Mouse (Mus musculus): ENCODE data around the gene Xpnpep2. TPM values are rescaled to one million over a fixed set of nuclear protein-coding genes. Genes with fewer than 3 reads are reported as not detected.

Xpnpep2 gene
- polyA plus RNA-seq (2012; ENCODE audit: insufficient read depth, insufficient read length, missing spikeins), result 1.2 and 3.1 TPM in 2 replicates

GRCm38 (mm10) chrX:48108394-48109315 lies at the start of gene Xpnpep2:
Gene Xpnpep2, plus strand, starts transcription at chrX:48108725.
- Histone ChIP-seq H3K4me3 (ENCODE audit: insufficient read depth, low read depth, low read length) (no peak within 1 kb of the TSS), H3K4me1 (ENCODE audit: control insufficient read depth, insufficient read depth, insufficient read length, low read length) (no peaks in the 10 kb centered on the region), H3K27ac (replicated peaks; ENCODE audit: low read depth, low read length) (no peak within 1 kb of the TSS; the same call in 1 of the 2 replicates)

GRCm38 (mm10) chrX:48062481-48062880 lies 46.0 kb upstream of the Xpnpep2 start:
- Histone ChIP-seq H3K4me3 (ENCODE audit: insufficient read depth, low read depth, low read length) (no peak overlapping the region), H3K4me1 (ENCODE audit: control insufficient read depth, insufficient read depth, insufficient read length, low read length) (no peaks in the 10 kb centered on the region), H3K27ac (replicated peaks; ENCODE audit: low read depth, low read length) (no peak overlapping the region)

- no peaks in the 10 kb centered on the region for H3K4me1 ChIP-seq (ENCODE audit: control insufficient read depth, insufficient read depth, insufficient read length, low read length)
- H3K4me3 ChIP-seq (ENCODE audit: insufficient read depth, low read depth, low read length), result no peak overlapping the region
- no peak overlapping the region for H3K27ac ChIP-seq (replicated peaks; ENCODE audit: low read depth, low read length)
Observed at GRCm38 (mm10) chrX:48064166-48064853, 44.2 kb upstream of the Xpnpep2 start.

DNA sequence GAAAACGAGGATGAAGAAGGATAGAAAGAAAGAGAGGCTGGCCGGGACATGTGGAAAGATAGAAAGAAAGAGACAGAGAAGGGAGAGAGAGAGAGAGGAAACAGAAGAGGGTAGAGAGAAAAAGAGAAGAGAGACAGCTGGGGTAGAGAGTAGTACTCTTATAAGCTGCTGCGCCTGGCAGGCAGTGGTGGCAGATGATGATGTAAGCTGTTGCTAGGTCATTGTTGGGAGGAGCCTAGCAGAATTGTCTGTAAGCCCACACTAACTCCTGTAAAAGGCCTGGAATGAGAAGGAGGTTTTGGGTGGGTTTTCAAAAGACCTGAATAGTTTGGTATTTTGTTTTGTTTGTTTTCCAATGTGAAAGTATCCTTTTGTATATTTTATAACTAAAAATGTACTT lies 41.6 kb upstream of the Xpnpep2 start:
- Histone ChIP-seq H3K27ac (replicated peaks; ENCODE audit: low read depth, low read length) (no peak overlapping the region), H3K4me1 (ENCODE audit: control insufficient read depth, insufficient read depth, insufficient read length, low read length) (no peaks in the 10 kb centered on the region), H3K4me3 (ENCODE audit: insufficient read depth, low read depth, low read length) (no peak overlapping the region)

DNA sequence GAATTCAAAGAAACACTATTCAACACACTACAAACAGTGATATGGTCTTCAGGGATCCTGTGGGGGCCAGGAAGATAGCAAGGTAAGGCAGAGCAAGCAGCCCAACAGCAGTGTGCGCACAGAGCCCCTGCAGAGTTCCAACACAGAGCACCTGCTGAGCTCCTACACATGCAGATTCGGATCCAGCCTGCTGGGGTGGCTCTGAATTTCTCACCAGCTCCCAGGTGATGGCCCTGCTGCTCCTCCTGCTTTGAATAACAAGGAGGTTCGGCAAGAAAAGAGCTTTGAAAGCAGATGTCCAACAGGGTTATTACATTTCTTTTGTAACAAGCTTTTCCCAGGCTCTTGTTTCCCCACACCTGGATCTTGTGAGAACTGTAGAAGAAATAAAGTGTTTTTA lies 36.6 kb upstream of the Xpnpep2 start:
- H3K4me3 ChIP-seq (ENCODE audit: insufficient read depth, low read depth, low read length), result no peak overlapping the region
- no peaks in the 10 kb centered on the region for H3K4me1 ChIP-seq (ENCODE audit: control insufficient read depth, insufficient read depth, insufficient read length, low read length)
- H3K27ac ChIP-seq (replicated peaks; ENCODE audit: low read depth, low read length), result no peak overlapping the region

DNA sequence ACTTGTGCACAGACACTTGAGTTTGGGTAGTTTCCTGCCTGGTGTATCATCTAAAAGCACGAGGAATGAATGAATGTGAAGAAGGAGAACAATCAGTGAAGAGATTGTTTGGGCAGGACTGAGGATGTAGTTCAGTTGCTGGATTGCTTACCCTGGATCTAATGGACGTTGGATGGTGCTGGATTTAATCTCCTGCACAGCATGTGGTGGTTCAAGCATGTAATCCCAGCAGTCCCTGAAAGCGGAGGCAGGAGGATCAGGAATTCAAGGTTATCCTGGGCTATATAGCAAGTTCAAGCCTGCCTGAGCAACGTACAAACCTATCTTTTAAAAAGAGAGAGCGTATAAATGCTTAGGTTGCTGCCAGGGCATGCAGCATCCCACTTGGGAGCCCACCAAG lies 36.1 kb upstream of the Xpnpep2 start:
- H3K4me1 ChIP-seq (ENCODE audit: control insufficient read depth, insufficient read depth, insufficient read length, low read length), result no peaks in the 10 kb centered on the region
- no peak overlapping the region for H3K4me3 ChIP-seq (ENCODE audit: insufficient read depth, low read depth, low read length)
- H3K27ac ChIP-seq (replicated peaks; ENCODE audit: low read depth, low read length), result no peak overlapping the region

- no peak overlapping the region for H3K4me3 ChIP-seq (ENCODE audit: insufficient read depth, low read depth, low read length)
- no peak overlapping the region for H3K27ac ChIP-seq (replicated peaks; ENCODE audit: low read depth, low read length)
- H3K4me1 ChIP-seq (ENCODE audit: control insufficient read depth, insufficient read depth, insufficient read length, low read length), result no peaks in the 10 kb centered on the region
Observed at GRCm38 (mm10) chrX:48074691-48075090, 33.8 kb upstream of the Xpnpep2 start.

- no peak overlapping the region for H3K27ac ChIP-seq (replicated peaks; ENCODE audit: low read depth, low read length)
Observed at GRCm38 (mm10) chrX:48076806-48077425, 31.6 kb upstream of the Xpnpep2 start.

DNA sequence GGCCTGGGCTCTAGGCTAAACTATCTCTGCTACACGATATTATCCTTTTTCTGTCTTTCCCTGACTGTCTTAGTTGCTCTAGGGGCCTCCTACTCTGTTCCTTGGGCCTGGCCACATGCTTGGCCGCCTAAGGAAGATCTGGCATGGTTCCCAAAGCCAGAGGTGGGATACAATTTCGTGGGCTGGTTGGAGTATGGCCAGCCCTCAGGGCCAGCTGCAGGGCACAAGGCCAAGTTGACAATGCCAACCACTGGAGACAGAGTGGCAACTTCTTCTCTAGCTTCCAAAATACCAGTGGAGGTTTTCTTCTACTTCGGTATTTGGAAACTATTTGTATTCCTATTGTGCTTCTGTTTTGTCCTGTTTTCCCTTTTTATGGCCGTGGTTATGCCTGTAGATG lies 26.2 kb upstream of the Xpnpep2 start:
- Histone ChIP-seq H3K4me3 (ENCODE audit: insufficient read depth, low read depth, low read length) (no peak overlapping the region), H3K4me1 (ENCODE audit: control insufficient read depth, insufficient read depth, insufficient read length, low read length) (no peaks in the 10 kb centered on the region; the same call in 1 of the 2 replicates), H3K27ac (replicated peaks; ENCODE audit: low read depth, low read length) (no peak overlapping the region)

More at GRCm38 (mm10) chrX:48076806-48077425, 31.6 kb upstream of the Xpnpep2 start:
- no peaks in the 10 kb centered on the region for H3K4me1 ChIP-seq (ENCODE audit: control insufficient read depth, insufficient read depth, insufficient read length, low read length)
- no peak overlapping the region for H3K4me3 ChIP-seq (ENCODE audit: insufficient read depth, low read depth, low read length)

DNA sequence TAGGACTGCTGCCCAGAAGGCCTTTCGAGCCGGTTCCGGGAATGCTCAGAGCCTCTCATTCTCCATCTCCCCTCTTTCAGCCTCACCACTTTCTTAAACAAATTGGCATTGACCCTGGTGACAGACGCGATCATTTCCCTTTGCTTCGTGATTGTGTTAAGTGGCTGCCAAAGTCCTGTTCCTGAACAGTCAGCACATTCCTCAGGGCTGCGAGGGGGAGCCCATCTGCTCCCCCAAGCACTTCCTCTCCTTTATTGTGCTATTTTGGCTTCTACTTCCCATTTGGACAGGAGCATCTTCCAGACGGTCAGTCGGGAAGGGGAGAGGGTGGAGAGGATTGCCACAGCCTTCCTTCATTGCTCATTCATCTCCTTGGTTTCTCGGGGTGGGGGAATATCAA lies 16.4 kb upstream of the Xpnpep2 start:
- no peak overlapping the region for H3K4me3 ChIP-seq (ENCODE audit: insufficient read depth, low read depth, low read length)
- no peaks in the 10 kb centered on the region; the same call in 1 of the 2 replicates for H3K4me1 ChIP-seq (ENCODE audit: control insufficient read depth, insufficient read depth, insufficient read length, low read length)
- peak overlapping the region; percentile 40; the same call in 1 of the 2 replicates for H3K27ac ChIP-seq (replicated peaks; ENCODE audit: low read depth, low read length)

- Histone ChIP-seq H3K4me1 (ENCODE audit: control insufficient read depth, insufficient read depth, insufficient read length, low read length) (no peaks in the 10 kb centered on the region; the same call in 1 of the 2 replicates), H3K4me3 (ENCODE audit: insufficient read depth, low read depth, low read length) (no peak overlapping the region), H3K27ac (replicated peaks; ENCODE audit: low read depth, low read length) (no peak overlapping the region)
Observed at GRCm38 (mm10) chrX:48093555-48093954, 15.0 kb upstream of the Xpnpep2 start.

GRCm38 (mm10) chrX:48094658-48095057 lies 13.9 kb upstream of the Xpnpep2 start:
- Histone ChIP-seq H3K4me3 (ENCODE audit: insufficient read depth, low read depth, low read length) (no peak overlapping the region), H3K27ac (replicated peaks; ENCODE audit: low read depth, low read length) (no peak overlapping the region), H3K4me1 (ENCODE audit: control insufficient read depth, insufficient read depth, insufficient read length, low read length) (no peaks in the 10 kb centered on the region; the same call in 1 of the 2 replicates)

DNA sequence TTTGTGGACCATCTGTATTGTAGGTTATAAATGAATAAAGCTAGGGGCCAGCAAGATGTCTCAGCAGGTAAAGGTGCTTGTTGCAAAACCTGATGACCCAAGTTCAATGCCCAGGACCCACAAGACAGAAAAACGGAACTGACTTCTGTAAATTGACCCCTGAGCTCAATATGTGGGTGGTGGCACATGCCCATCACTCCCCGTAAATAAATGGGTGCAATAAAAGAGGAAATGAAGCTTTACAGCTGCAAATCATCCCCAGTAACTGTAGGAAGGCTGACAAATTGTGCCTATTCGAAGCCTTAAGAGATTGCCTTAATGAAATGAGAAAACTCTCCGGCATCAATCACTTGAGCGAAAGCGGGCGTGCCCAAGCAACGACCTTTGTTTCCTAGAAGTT lies 11.9 kb upstream of the Xpnpep2 start:
- no peaks in the 10 kb centered on the region; the same call in 1 of the 2 replicates for H3K4me1 ChIP-seq (ENCODE audit: control insufficient read depth, insufficient read depth, insufficient read length, low read length)
- no peak overlapping the region for H3K4me3 ChIP-seq (ENCODE audit: insufficient read depth, low read depth, low read length)
- H3K27ac ChIP-seq (replicated peaks; ENCODE audit: low read depth, low read length), result no peak overlapping the region

DNA sequence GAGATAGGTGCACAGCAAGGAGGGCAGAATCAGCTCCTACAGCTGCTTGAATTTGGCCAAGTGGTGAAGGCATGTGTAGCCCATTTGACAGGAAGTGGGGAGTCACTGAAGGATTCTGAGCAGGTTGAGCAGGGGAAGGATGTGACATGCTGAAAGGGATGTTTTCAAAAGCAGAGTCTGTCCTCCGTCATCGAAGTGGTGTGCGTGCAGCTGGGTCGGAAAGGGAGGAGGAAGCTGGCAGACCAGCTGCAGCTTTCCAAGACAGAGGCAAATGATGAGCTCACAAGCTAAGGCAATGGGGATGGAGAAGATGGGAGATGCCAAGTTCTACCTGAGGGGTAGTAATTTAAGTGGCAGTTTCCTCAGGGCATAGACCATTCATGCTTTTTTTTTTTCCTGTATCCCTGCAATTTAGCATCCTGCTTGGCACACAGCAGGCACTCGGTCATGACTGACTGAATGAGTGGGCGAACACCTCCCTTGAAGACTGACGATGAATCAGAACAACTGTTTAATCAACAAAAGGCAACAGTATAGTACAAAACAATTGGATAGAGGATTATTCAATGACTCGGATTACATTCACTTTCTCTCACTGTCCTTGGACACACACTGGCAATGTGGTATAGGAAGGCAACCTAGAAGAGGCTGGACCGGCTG lies 9.9 kb upstream of the Xpnpep2 start:
- Histone ChIP-seq H3K4me1 (ENCODE audit: control insufficient read depth, insufficient read depth, insufficient read length, low read length) (no peaks in the 10 kb centered on the region), H3K4me3 (ENCODE audit: insufficient read depth, low read depth, low read length) (no peak overlapping the region), H3K27ac (replicated peaks; ENCODE audit: low read depth, low read length) (no peak overlapping the region)

- Histone ChIP-seq H3K4me3 (ENCODE audit: insufficient read depth, low read depth, low read length) (no peak overlapping the region), H3K27ac (replicated peaks; ENCODE audit: low read depth, low read length) (no peak overlapping the region), H3K4me1 (ENCODE audit: control insufficient read depth, insufficient read depth, insufficient read length, low read length) (no peaks in the 10 kb centered on the region)
Observed at GRCm38 (mm10) chrX:48099871-48100270, 8.7 kb upstream of the Xpnpep2 start.

All from brown adipose tissue, adult 24 weeks (tissue).